Comparison of ENCODE assay signal across 18 mouse cellular contexts in genomic region chr19:6269798-6270475, GRCm38 (mm10). TPM values are rescaled to one million over a fixed set of nuclear protein-coding genes. Genes with fewer than 3 reads are reported as not detected.
DNase-seq lines count a peak whose midpoint lies in the region; ATAC-seq and TF ChIP-seq lines count a peak whose summit lies in the region.
"Had no signal": no experiment of that assay in that cellular context is flagged by ENCODE, and none has a peak within 500 bp of the region (broad histone marks: within the 10 kb centered on the region; RNA-seq: fewer than 3 reads in every experiment).

No protein-coding gene starts in this region.

- H3K9ac ChIP-seq in ES-Bruce4 (ENCODE audit: low read depth, poor library complexity, severe bottlenecking), result 0 out of 2 replicates have a peak overlapping the region, but pooled peaks have one; percentile 8
- peak overlapping the region; percentile 42 for H3K9ac ChIP-seq in liver, embryonic 13.5 days
- H3K9ac ChIP-seq in kidney, embryonic 16.5 days (replicated peaks; ENCODE audit: low read length), result no peak overlapping the region
- H3K9ac ChIP-seq: forebrain, postnatal 0 days; hindbrain, embryonic 15.5 days; limb, embryonic 15.5 days had no signal

- H3K27me3 ChIP-seq in ES-Bruce4 (ENCODE audit: control insufficient read depth, insufficient read depth, low read length, poor library complexity, severe bottlenecking), result no peaks in the 10 kb centered on the region
- peaks cover 6% of the 10 kb centered on the region for H3K27me3 ChIP-seq in liver, embryonic 13.5 days
- no peaks in the 10 kb centered on the region for H3K27me3 ChIP-seq in kidney, embryonic 16.5 days (ENCODE audit: insufficient read depth, low read length)
- H3K27me3 ChIP-seq: hindbrain, embryonic 15.5 days; limb, embryonic 15.5 days had no signal

- H3K4me2 ChIP-seq in liver, embryonic 13.5 days, result no peak overlapping the region
- H3K4me2 ChIP-seq in kidney, embryonic 16.5 days (replicated peaks; ENCODE audit: low read depth, low read length), result no peak overlapping the region
- H3K4me2 ChIP-seq: hindbrain, embryonic 15.5 days; limb, embryonic 15.5 days; midbrain, embryonic 11.5 days had no signal

- H3K36me3 ChIP-seq in ES-Bruce4 (ENCODE audit: control insufficient read depth, insufficient read depth, low read length, poor library complexity, severe bottlenecking), result no peaks in the 10 kb centered on the region
- no peaks in the 10 kb centered on the region for H3K36me3 ChIP-seq in liver, embryonic 13.5 days
- H3K36me3 ChIP-seq in kidney, embryonic 16.5 days (ENCODE audit: insufficient read depth, low read length), result no peaks in the 10 kb centered on the region
- H3K36me3 ChIP-seq: embryonic facial prominence, embryonic 10.5 days; hindbrain, embryonic 15.5 days; limb, embryonic 15.5 days had no signal

- H3K9me3 ChIP-seq in ES-Bruce4 (replicated peaks; ENCODE audit: control insufficient read depth, insufficient read depth, low read length, poor library complexity, severe bottlenecking), result no peaks in the 10 kb centered on the region
- H3K9me3 ChIP-seq in liver, embryonic 13.5 days (replicated peaks), result no peaks in the 10 kb centered on the region
- H3K9me3 ChIP-seq in kidney, embryonic 16.5 days (ENCODE audit: low read length), result no peaks in the 10 kb centered on the region
- H3K9me3 ChIP-seq: embryonic facial prominence, embryonic 10.5 days; hindbrain, embryonic 15.5 days; limb, embryonic 15.5 days had no signal

- H3K4me3 ChIP-seq in ES-Bruce4 (ENCODE audit: low read depth, low read length), result no peak overlapping the region
- no peak overlapping the region for H3K4me3 ChIP-seq in liver, embryonic 13.5 days (replicated peaks)
- no peak overlapping the region for H3K4me3 ChIP-seq in kidney, embryonic 16.5 days (ENCODE audit: low read length)
- H3K4me3 ChIP-seq: erythroblast, embryonic 14.5 days; hindbrain, embryonic 15.5 days; limb, embryonic 15.5 days had no signal

- H3K4me1 ChIP-seq in ES-Bruce4 (ENCODE audit: control insufficient read depth, insufficient read depth, low read length), result peaks cover 14% of the 10 kb centered on the region
- H3K4me1 ChIP-seq in liver, embryonic 13.5 days (replicated peaks), result peaks cover 60% of the 10 kb centered on the region
- H3K4me1 ChIP-seq in kidney, embryonic 16.5 days (ENCODE audit: insufficient read depth, low read length), result 0 out of 2 replicates have a peak, but pooled peaks cover 9% of the 10 kb centered on the region

- 0 out of 2 replicates have a peak, but pooled peaks have one; percentile 55 for TF ChIP-seq EP300 in ES-Bruce4 (IDR thresholded peaks at IDR 0.05; ENCODE audit: insufficient read depth, low read depth, low read length)

- TF ChIP-seq POLR2A in ES-Bruce4 (IDR thresholded peaks at IDR 0.05; ENCODE audit: insufficient read depth, low read length), result no peak

- no peak for TF ChIP-seq CTCF in ES-Bruce4 (IDR thresholded peaks at IDR 0.05; ENCODE audit: low read depth, low read length)

- peak; percentile 74 for DNase-seq in 416B (ENCODE audit: low read depth)
- DNase-seq in adrenal gland, postnatal 25 days, result peak; percentile 44
- no peak for DNase-seq in liver, embryonic 13.5 days
- no peak for DNase-seq in lung, postnatal 10 days
- no peak for DNase-seq in retina, postnatal 1 day
- DNase-seq: cerebellum, postnatal 36 days; forebrain, postnatal 0 days; heart, postnatal 10 days; kidney, adult 9 months; lung, postnatal 36 days had no signal

- H3K27ac ChIP-seq in ES-Bruce4 (ENCODE audit: insufficient read depth, low read length), result peak overlapping the region; percentile 94
- H3K27ac ChIP-seq in liver, embryonic 13.5 days, result peak overlapping the region; percentile 52; the same call in 1 of the 2 replicates
- H3K27ac ChIP-seq in kidney, embryonic 16.5 days (ENCODE audit: low read length), result no peak overlapping the region
- H3K27ac ChIP-seq: embryonic facial prominence, embryonic 10.5 days; hindbrain, embryonic 15.5 days; limb, embryonic 15.5 days had no signal

- 78% methylated on average over 8 of the region's 8 CpGs for WGBS in liver, embryonic 13.5 days (ENCODE audit: insufficient replicate concordance)
- WGBS in kidney, embryonic 16.5 days, result 91% methylated on average over 8 of the region's 8 CpGs

- ATAC-seq in liver, embryonic 13.5 days (ENCODE audit: low read depth), result no peak
- ATAC-seq in kidney, embryonic 16.5 days (ENCODE audit: low FRiP score, low TSS enrichment), result no peak
- ATAC-seq: forebrain, postnatal 0 days had no signal

RNA-seq across cellular contexts. Expression of gene Ehd1, which starts 6.6 kb away (rescaled TPM):
- polyA plus RNA-seq in ES-Bruce4 (2011; ENCODE audit: insufficient read depth, insufficient read length, low read depth, missing spikeins), result 81.0 and 81.6 TPM in 2 replicates
- 101 and 126 TPM in 2 replicates for total RNA-seq in adrenal gland, postnatal 25 days (2021)
- polyA plus RNA-seq in liver, embryonic 13.5 days (2015; fragmentation: Nextera tagmentation; extraction: Ambion mirVana), result 68.8 and 72.6 TPM in 2 replicates
- polyA plus RNA-seq in kidney, embryonic 16.5 days (2015; fragmentation: Nextera tagmentation; extraction: Ambion mirVana), result 84.2 and 89.5 TPM in 2 replicates

RNA-seq across cellular contexts. Expression of gene Atg2a, which starts 28.5 kb away (rescaled TPM):
- 10.9 and 11.1 TPM in 2 replicates for polyA plus RNA-seq in ES-Bruce4 (2011; ENCODE audit: insufficient read depth, insufficient read length, low read depth, missing spikeins)
- total RNA-seq in adrenal gland, postnatal 25 days (2021), result 33.8 and 47.0 TPM in 2 replicates
- 4.1 and 4.8 TPM in 2 replicates for polyA plus RNA-seq in liver, embryonic 13.5 days (2015; fragmentation: Nextera tagmentation; extraction: Ambion mirVana)
- polyA plus RNA-seq in kidney, embryonic 16.5 days (2015; fragmentation: Nextera tagmentation; extraction: Ambion mirVana), result 12.1 and 13.1 TPM in 2 replicates

RNA-seq across cellular contexts. Expression of gene Ppp2r5b, which starts 34.3 kb away (rescaled TPM):
- 12.2 and 17.1 TPM in 2 replicates for polyA plus RNA-seq in ES-Bruce4 (2011; ENCODE audit: insufficient read depth, insufficient read length, low read depth, missing spikeins)
- total RNA-seq in adrenal gland, postnatal 25 days (2021), result 95.5 and 103 TPM in 2 replicates
- 3.5 and 4.9 TPM in 2 replicates for polyA plus RNA-seq in liver, embryonic 13.5 days (2015; fragmentation: Nextera tagmentation; extraction: Ambion mirVana)
- polyA plus RNA-seq in kidney, embryonic 16.5 days (2015; fragmentation: Nextera tagmentation; extraction: Ambion mirVana), result 27.5 and 31.0 TPM in 2 replicates

RNA-seq across cellular contexts. Expression of gene Cdc42bpg, which starts 36.3 kb away (rescaled TPM):
- polyA plus RNA-seq in ES-Bruce4 (2011; ENCODE audit: insufficient read depth, insufficient read length, low read depth, missing spikeins), result 57.7 and 60.5 TPM in 2 replicates
- 22.8 and 34.2 TPM in 2 replicates for total RNA-seq in adrenal gland, postnatal 25 days (2021)
- 0.14 and 0.16 TPM in 2 replicates for polyA plus RNA-seq in liver, embryonic 13.5 days (2015; fragmentation: Nextera tagmentation; extraction: Ambion mirVana)
- polyA plus RNA-seq in kidney, embryonic 16.5 days (2015; fragmentation: Nextera tagmentation; extraction: Ambion mirVana), result 0.80 and 1.5 TPM in 2 replicates

RNA-seq across cellular contexts. Expression of gene Gpha2, which starts 43.8 kb away (rescaled TPM):
- polyA plus RNA-seq in ES-Bruce4 (2011; ENCODE audit: insufficient read depth, insufficient read length, low read depth, missing spikeins), result 1.0 TPM in 1 of 2 replicates, not detected in the other
- 20.1 and 25.8 TPM in 2 replicates for total RNA-seq in adrenal gland, postnatal 25 days (2021)
- polyA plus RNA-seq in liver, embryonic 13.5 days (2015; fragmentation: Nextera tagmentation; extraction: Ambion mirVana), result 0.17 TPM in 1 of 2 replicates, not detected in the other
- polyA plus RNA-seq in kidney, embryonic 16.5 days (2015; fragmentation: Nextera tagmentation; extraction: Ambion mirVana), result 0.73 and 1.4 TPM in 2 replicates
- total RNA-seq: forebrain, postnatal 0 days; gastrocnemius, adult 8-10 months; heart, postnatal 10 days had no signal
- polyA plus RNA-seq: erythroblast, embryonic 14.5 days; forebrain, postnatal 0 days; hindbrain, embryonic 15.5 days had no signal

Comparison
In these comparisons a context has a peak if more than half of its experiments do, and no peak if none do; other contexts are left out.
1. DNase-seq: peak in 416B (single experiment) and adrenal gland, postnatal 25 days (single experiment); none in liver, embryonic 13.5 days (single experiment), lung, postnatal 10 days (single experiment) and retina, postnatal 1 day (single experiment).